Mouse (Mus musculus) CD4-positive naive resting alpha-beta T cell, adult 57 days (primary cell): ENCODE data around the gene Gdf1. TPM values are rescaled to one million over a fixed set of nuclear protein-coding genes. Genes with fewer than 3 reads are reported as not detected.

ENCODE experiments used
- total RNA-seq: library from RNA; stranded (reverse); gene quantifications from one replicate; pipeline ENCODE4 v1.2.4, GENCODE M21; 2023

Gene Gdf1
- total RNA-seq = not detected

GRCm38 (mm10) chr8:70329124-70329834 is at the start of gene Gdf1:
TSS of gene Gdf1 (plus strand) at chr8:70329817.

GRCm38 (mm10) chr8:70282603-70283135 is 46.9 kb upstream of the Gdf1 start, which contains the start of gene Homer3:
TSS of gene Homer3 (plus strand) at chr8:70282827.

GRCm38 (mm10) chr8:70302358-70302890 is 27.2 kb upstream of the Gdf1 start, which contains the start of the genes Ddx49 and Cope:
TSS of gene Ddx49 (minus strand) at chr8:70302489.
TSS of gene Cope (plus strand) at chr8:70302518.

GRCm38 (mm10) chr8:70315624-70316510 is 13.8 kb upstream of the Gdf1 start, which contains the start of gene Cers1:
TSS of gene Cers1 (plus strand) at chr8:70315775.

GRCm38 (mm10) chr8:70353194-70353817 is 23.7 kb downstream of the Gdf1 start, which contains the start of gene Upf1:
TSS of gene Upf1 (minus strand) at chr8:70353278.

GRCm38 (mm10) chr8:70373397-70374317 is 44.0 kb downstream of the Gdf1 start, which contains the start of gene Comp:
TSS of gene Comp (plus strand) at chr8:70373558.

Other genes with a start within 250 kb of the Gdf1 start
- not detected for gene Hapln4, start 246.4 kb upstream of the Gdf1 start, total RNA-seq
- not detected for gene Ncan, start 208.9 kb upstream of the Gdf1 start, total RNA-seq
- gene Nr2c2ap, start 198.5 kb upstream of the Gdf1 start, total RNA-seq = 33.8 TPM
- 30.7 TPM for gene Rfxank, start 190.7 kb upstream of the Gdf1 start, total RNA-seq
- gene Borcs8, start 190.3 kb upstream of the Gdf1 start, total RNA-seq = 52.4 TPM
- 5.2 TPM for gene Mef2b, start 190.1 kb upstream of the Gdf1 start, total RNA-seq
- 55.5 TPM for gene Tmem161a, start 157.5 kb upstream of the Gdf1 start, total RNA-seq
- gene Slc25a42, start 117.5 kb upstream of the Gdf1 start, total RNA-seq = 11.7 TPM
- 65.2 TPM for gene Sugp2, start 95.6 kb upstream of the Gdf1 start, total RNA-seq
- 12.2 TPM for gene Armc6, start 95.4 kb upstream of the Gdf1 start, total RNA-seq
- gene Homer3, start 47.0 kb upstream of the Gdf1 start, total RNA-seq = 6.7 TPM
- gene Ddx49, start 27.3 kb upstream of the Gdf1 start, total RNA-seq = 85.5 TPM
- gene Cope, start 27.3 kb upstream of the Gdf1 start, total RNA-seq = 98.9 TPM
- not detected for gene Cers1, start 14.0 kb upstream of the Gdf1 start, total RNA-seq
- gene Upf1, start 23.5 kb downstream of the Gdf1 start, total RNA-seq = 89.0 TPM
- 0.83 TPM for gene Comp, start 43.7 kb downstream of the Gdf1 start, total RNA-seq
- gene Crtc1, start 109.8 kb downstream of the Gdf1 start, total RNA-seq = 28.3 TPM
- 8.8 TPM for gene Klhl26, start 147.2 kb downstream of the Gdf1 start, total RNA-seq
- not detected for gene Tmem59l, start 157.5 kb downstream of the Gdf1 start, total RNA-seq
- not detected for gene Crlf1, start 163.3 kb downstream of the Gdf1 start, total RNA-seq
- gene Rex1bd, start 176.9 kb downstream of the Gdf1 start, total RNA-seq = 58.5 TPM
- 3,579 TPM for gene Uba52, start 181.0 kb downstream of the Gdf1 start, total RNA-seq
- 280 TPM for gene Fkbp8, start 197.9 kb downstream of the Gdf1 start, total RNA-seq
- gene Kxd1, start 198.1 kb downstream of the Gdf1 start, total RNA-seq = 55.7 TPM
- gene Ell, start 209.6 kb downstream of the Gdf1 start, total RNA-seq = 33.6 TPM